Mouse (Mus musculus): ENCODE measurements around the gene Ctdspl. TPM values are rescaled to one million over a fixed set of nuclear protein-coding genes. Genes with fewer than 3 reads are reported as not detected.

Ctdspl gene
- polyA plus RNA-seq, 2 experiments from 2014 or later, result 0.62 to 0.75 TPM

DNA sequence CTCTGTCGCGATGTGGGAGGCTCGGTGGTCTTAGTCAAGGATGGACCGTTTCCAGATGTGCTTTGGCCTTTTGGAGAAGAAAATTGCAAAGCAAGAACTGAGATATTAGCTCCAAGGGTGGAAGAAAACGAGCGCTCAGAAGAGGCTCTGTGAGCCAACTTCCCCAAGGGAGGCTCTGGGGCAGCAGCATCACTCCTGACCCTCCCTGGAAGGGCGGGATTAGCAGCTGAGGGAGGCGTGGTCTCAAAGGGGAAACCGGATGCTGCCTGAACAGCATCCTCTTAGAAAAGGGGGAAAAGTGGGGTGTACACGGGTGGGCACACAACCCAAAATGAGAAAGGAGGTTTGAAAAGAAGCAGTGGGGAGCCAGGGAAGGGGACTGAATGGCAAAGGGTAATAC is 23.8 kb downstream of the Ctdspl start:
- no peak for ATAC-seq

DNA sequence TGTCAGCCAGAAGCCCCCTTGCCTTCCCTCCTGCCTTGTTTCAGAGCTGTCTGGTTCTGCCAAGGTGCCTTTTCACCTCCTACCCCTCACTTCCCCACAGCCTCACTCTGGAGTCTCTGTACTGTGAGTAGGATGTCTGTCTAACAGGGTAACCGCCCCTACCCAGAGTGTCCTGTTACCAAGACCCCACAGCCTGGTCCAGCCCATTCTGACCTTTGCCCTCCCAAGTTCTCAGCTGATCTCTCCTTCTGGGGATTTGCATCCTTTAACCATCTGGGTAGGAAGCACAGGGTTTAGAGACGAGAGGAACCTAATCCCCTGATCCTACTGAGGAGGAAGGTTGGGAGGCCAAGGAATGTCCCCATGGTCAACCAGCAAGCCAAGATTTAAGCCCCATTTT is 24.5 kb downstream of the Ctdspl start:
- no peak for ATAC-seq

- ATAC-seq, result no peak
These were observed 25.1 kb downstream of the Ctdspl start for GRCm38 (mm10) chr9:118951381-118951780.

GRCm38 (mm10) chr9:118952180-118952579 is 25.9 kb downstream of the Ctdspl start:
- no peak for ATAC-seq

DNA sequence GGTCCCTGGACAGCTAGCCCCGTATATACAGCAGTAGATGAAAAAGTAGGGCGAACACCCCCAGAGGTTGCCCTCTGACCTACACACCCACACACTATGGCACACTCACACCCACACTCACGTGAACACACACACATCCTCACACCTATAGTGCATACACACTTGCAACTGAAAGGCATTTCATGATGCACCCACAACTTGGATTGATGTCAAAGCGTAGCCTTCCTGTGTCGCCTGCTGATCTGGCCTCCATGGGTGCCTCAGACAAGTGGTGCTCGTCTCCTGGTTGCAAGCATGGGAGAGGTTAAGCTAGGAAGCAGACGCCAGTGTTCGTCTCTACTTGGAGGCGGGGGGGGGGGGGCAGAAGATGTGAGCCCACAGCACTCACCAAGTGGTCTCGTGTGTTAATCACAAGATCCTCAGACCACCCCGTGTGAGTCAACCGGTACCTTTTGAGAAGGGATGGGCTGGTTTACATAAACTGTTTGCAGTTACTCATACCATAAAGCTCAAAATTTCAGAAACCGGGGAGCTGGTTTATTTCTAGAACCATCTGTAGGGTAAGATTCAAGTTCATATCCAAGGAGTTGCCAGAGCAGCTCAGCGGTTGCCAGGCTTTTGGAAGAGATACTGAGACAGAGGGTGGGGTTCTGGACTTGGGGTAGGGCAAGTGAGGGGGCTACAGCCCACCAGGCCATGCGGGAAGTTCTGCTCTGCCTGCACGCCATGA is 27.4 kb downstream of the Ctdspl start:
- ATAC-seq, result no peak

DNA sequence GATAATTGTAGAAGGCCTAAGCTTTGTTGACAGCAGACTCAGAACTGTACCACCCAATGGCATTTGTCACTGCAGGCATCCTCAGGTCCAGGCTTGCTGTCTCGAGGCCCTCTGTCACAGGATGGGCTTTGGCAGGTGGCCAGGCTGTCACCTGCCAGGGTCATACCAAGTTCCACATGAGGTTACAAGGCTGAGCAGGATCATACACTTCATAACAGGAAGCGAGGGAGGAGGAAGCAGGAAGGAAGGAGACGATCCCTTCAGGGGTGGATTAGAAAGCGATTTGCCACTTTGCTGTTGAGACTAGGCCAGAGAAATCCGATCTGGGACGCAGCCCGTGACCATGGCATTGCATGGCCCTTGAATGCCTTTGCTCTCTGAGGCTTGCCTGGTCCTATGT is 32.5 kb downstream of the Ctdspl start:
- no peak for ATAC-seq

GRCm38 (mm10) chr9:118960415-118961091 is 34.3 kb downstream of the Ctdspl start:
- ATAC-seq, result no peak

DNA sequence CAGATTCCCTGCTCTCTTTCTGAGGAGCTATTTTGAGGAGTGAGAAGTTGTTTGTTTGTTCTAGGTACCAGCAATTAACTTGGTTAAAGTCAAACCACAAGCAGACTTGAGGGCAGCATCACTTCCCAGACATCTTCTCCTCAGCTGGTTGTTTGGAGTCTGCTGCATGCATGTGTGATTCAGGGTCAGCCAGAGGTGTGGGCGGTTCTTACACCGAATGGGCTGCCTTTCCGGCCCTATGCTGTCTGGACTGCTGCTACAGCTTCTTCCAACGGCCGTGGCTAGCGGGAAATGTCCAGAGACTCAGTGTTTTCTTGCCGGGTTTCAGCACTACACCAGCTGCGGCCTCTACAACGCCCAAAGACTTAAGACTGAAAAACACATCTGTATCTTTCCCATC is 36.9 kb downstream of the Ctdspl start:
- no peak for ATAC-seq

DNA sequence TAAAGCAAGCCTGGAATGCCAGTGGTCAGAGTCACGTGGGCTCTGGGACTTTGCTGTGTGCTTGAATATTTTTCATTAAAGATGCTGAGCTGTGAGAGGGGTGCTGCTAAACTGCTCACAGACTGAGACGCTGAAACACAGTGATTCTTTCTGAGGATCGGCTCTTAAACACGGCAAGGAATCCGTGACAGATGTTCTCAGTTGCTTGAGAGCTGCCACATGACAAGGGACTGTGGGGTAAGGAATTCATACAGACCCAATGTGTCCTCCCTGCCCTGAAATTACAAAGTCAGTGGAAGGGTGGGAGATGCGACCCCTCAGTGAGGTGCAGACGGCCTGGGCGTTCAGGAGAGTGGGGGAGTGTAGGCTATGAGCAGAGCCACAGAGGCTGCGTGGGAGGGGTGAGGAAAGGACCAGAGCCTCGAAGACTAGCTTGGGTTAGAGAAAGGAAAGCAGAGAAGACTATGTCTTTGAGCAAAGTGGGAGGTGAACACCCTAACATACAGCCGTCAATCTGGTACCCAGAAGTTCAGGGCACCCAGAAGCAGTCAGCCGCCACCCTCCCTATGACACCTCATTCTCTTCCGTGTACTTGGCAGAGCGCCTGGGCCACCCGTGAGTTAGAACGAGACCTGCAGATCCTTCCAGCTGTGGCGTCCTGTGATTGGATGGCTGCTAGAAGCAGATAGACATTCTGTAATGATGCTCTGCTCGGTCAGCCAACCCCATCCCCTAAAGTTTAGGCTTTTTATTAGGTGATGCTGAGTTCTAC is 38.2 kb downstream of the Ctdspl start:
- no peak for ATAC-seq

DNA sequence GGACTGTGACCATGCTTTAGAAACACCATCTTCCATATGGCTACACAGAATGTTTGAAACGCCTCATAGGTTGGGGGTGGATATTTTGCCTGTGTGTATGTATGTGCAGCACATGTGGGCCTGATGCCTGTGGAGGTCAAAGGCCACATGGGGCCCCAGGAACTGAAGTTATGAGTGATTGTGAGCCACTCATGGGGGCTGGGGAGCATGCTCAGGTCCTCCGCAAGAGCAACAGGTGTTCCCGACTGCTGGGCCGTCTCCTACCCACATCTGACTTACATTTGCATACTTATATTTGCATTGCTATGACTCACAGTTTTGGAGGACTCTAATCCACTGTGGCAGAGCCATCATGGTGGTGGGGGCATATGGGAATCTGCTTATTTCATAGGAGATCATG is 43.6 kb downstream of the Ctdspl start:
- no peak for ATAC-seq

- ATAC-seq, result no peak
These were observed 46.8 kb downstream of the Ctdspl start for GRCm38 (mm10) chr9:118973028-118973427.

GRCm38 (mm10) chr9:118973566-118973965 is 47.3 kb downstream of the Ctdspl start:
- ATAC-seq, result no peak

- no peak for ATAC-seq
These were observed 47.9 kb downstream of the Ctdspl start for GRCm38 (mm10) chr9:118974148-118974547.

DNA sequence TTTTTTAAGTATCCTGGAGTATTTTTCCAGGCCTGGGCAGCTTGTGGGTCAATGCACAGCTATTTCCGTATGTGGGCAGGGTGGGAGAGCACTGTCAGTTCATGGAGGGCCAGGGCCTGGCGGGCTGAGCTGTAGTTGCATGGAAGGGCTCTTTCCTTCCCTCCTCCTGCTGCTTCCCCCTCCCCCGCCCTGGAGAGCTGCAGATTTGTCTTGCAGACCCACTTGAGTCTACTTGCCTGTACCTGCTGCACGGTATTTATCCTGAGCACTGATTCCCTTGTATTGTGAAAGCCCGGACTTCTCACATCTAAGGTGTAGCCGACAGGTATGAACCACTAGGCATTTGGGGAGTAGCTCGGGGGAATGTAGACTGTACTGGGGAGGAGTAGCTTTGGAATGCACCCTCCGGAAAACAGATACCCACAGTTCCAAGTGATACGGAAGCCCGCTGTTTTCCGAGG is 49.0 kb downstream of the Ctdspl start:
- no peak for ATAC-seq

GRCm38 (mm10) chr9:118975758-118976157 is 49.5 kb downstream of the Ctdspl start:
- ATAC-seq, result no peak

- ATAC-seq, result no peak
These were observed 50.3 kb downstream of the Ctdspl start for GRCm38 (mm10) chr9:118976561-118976960.

DNA sequence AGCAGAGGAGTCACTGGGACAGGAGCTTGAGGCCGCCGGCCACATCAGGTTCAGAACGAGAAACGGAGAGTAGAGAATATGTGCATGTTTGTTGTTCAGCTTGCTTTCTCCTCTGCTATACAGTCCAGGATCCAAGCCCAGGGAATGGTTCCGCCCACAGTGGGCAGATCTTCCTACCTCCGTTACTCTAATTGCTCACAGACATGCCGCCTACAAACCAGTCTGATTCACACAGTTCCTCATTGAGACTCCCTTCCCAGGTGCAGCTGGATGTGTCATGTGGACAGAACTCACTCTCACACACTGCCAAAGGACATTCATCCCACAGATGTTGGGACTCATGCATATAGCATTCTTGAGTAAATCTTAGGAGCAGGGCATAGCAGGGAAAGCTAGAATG is 51.2 kb downstream of the Ctdspl start:
- ATAC-seq, result no peak

DNA sequence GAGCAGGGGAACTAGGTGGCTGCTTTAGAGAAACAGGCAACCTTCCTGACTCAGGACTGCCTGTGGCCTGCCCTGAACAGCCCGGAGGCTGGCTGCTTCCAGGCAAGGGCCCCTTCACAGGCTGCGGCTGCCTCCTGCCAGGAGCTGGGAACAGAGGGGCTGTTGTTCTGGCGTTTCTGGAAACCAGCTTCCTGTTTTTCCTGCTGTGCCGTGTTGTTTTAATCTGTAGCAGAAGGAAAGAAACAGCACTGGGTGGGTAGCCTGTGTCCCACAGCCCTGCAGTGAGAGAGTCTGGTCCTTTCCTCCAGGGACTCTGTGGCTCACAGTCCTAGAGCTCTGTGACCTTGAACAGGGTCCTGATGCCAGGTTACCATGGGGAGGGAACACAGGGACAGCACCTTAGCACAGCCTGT is 54.2 kb downstream of the Ctdspl start:
- no peak for ATAC-seq

GRCm38 (mm10) chr9:118984650-118985432 is 58.6 kb downstream of the Ctdspl start:
- ATAC-seq, result no peak

- ATAC-seq, result no peak
These were observed 60.0 kb downstream of the Ctdspl start for GRCm38 (mm10) chr9:118986286-118986685.

DNA sequence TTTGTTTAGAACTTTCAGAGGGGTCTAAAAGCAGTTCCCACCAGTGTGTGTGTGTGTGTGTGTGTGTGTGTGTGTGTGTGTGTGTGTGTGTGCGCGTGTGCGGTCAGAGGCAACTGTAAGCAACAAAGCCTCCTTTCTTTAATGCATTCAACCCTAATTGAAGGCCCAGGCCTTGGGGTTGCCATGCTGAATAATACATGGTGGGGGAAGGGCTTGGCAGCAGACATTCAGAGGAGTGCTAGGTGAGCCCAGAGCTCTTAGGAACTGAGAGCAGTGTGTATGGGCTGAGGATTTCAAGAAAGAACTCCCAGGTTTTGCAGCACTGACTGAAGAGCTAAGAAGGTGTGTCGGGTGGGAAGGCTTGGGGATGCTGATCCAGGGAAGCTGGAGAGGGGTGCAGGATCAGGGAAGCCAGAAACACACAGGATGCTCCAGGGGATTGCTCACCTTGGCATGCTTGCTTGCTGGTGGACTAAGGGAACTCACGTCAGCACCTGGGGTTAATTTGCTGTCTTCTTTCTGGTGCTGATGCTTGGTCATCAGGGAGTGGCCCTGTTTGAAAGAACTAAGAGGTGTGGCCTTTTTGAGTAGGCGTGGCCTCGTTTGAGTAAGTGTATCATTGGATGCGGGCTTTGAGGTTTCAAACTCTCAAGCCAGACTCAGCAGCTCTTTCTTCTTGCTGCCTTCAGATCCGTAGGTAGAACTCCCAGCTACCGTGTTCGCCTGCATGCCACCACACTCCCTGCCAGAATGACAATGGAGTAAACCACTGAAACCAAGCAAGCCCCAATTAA is 62.7 kb downstream of the Ctdspl start:
- no peak for ATAC-seq

GRCm38 (mm10) chr9:118990490-118990889 is 64.2 kb downstream of the Ctdspl start:
- no peak for ATAC-seq
